Mouse (Mus musculus): ENCODE measurements around the gene BC053393. TPM values are rescaled to one million over a fixed set of nuclear protein-coding genes. Genes with fewer than 3 reads are reported as not detected.
A peak's percentile ranks its signal among the peaks of the same experiment; 100 is the strongest.

Gene BC053393
- polyA plus RNA-seq, 1 experiment from 2014 or later, result not detected

GRCm38 (mm10) chr11:46636568-46636967 is 65.2 kb downstream of the BC053393 start:
- Histone ChIP-seq H3K36me3 (replicated peaks; ENCODE audit: insufficient read depth, low read length) (no peaks in the 10 kb centered on the region), H3K27ac (ENCODE audit: low read depth) (no peak overlapping the region), H3K4me2 (ENCODE audit: low read depth, low read length) (no peak overlapping the region), H3K4me3 (ENCODE audit: low read depth, low read length) (no peak overlapping the region), H3K4me1 (ENCODE audit: insufficient read depth) (no peaks in the 10 kb centered on the region), H3K9ac (replicated peaks) (no peak overlapping the region), H3K27me3 (ENCODE audit: insufficient read depth, low read length) (no peaks in the 10 kb centered on the region), H3K9me3 (ENCODE audit: low read length) (no peaks in the 10 kb centered on the region)
- WGBS (ENCODE audit: insufficient replicate concordance), result 67% methylated on average over 3 of the region's 3 CpGs
- TF ChIP-seq EP300 (IDR thresholded peaks at IDR 0.05; ENCODE audit: low read depth), result no peak
- 0 out of 2 replicates have a peak, but pooled peaks have one; percentile 11 for TF ChIP-seq CTCF (IDR thresholded peaks at IDR 0.05; ENCODE audit: low read depth)
- no peak for ATAC-seq
- no peak for DNase-seq

Other genes starting within 250 kb of the BC053393 start
- 0.09 and 0.19 TPM in 2 replicates for gene Itk, start 182.0 kb upstream of the BC053393 start, polyA plus RNA-seq (2015; fragmentation: Nextera tagmentation; extraction: Ambion mirVana)
- gene Fam71b, start 175.0 kb upstream of the BC053393 start, polyA plus RNA-seq (2015; fragmentation: Nextera tagmentation; extraction: Ambion mirVana), result not detected in 2 replicates
- 39.4 and 41.4 TPM in 2 replicates for gene Med7, start 134.6 kb upstream of the BC053393 start, polyA plus RNA-seq (2015; fragmentation: Nextera tagmentation; extraction: Ambion mirVana)
- gene Havcr2, start 116.6 kb upstream of the BC053393 start, polyA plus RNA-seq (2015; fragmentation: Nextera tagmentation; extraction: Ambion mirVana), result 0.28 TPM in 2 replicates
- not detected in 2 replicates for gene Gm12169, start 47.3 kb upstream of the BC053393 start, polyA plus RNA-seq (2015; fragmentation: Nextera tagmentation; extraction: Ambion mirVana)
- gene Dppa1, start 57.7 kb downstream of the BC053393 start, polyA plus RNA-seq (2015; fragmentation: Nextera tagmentation; extraction: Ambion mirVana), result not detected in 2 replicates
- gene Timd2, start 135.5 kb downstream of the BC053393 start, polyA plus RNA-seq (2015; fragmentation: Nextera tagmentation; extraction: Ambion mirVana), result 49.1 and 49.2 TPM in 2 replicates
- 0.07 TPM in 1 of 2 replicates, not detected in the other for gene Havcr1, start 163.5 kb downstream of the BC053393 start, polyA plus RNA-seq (2015; fragmentation: Nextera tagmentation; extraction: Ambion mirVana)
- gene Timd4, start 239.3 kb downstream of the BC053393 start, polyA plus RNA-seq (2015; fragmentation: Nextera tagmentation; extraction: Ambion mirVana), result 7.9 and 9.9 TPM in 2 replicates

All from liver, postnatal 0 days (tissue).